Mouse (Mus musculus) liver, embryonic 11.5 days (tissue): Measurements from ENCODE around the gene Ubxn10. TPM values are rescaled to one million over a fixed set of nuclear protein-coding genes. Genes with fewer than 3 reads are reported as not detected.

Source experiments
- ATAC-seq: fragments of 200-750 bp; cut with Nextera tagmentation; replicated peaks from 2 replicates; pipeline ENCODE4 v1.8.0; 2017; ENCODE audit warnings: moderate number of reproducible peaks, mild to moderate bottlenecking, moderate TSS enrichment, moderate library complexity; ENCODE audit not compliant: low FRiP score
- DNase-seq: peaks from one replicate; pipeline ENCODE4 v3.0.0-alpha.2; 2017; ENCODE audit warnings: low spot score
- H3K27ac ChIP-seq: fragments of 300-500 bp; sonication (generic); 2 replicates; pipeline ENCODE4 v1.5.1; 2014; ENCODE audit warnings: mild to moderate bottlenecking, low read depth, low read length, control low read depth
- H3K27me3 ChIP-seq: fragments of 300-500 bp; sonication (generic); replicated peaks from 2 replicates; pipeline ENCODE4 v1.6.1; 2014; ENCODE audit warnings: low read length, mixed read lengths; ENCODE audit not compliant: control insufficient read depth, insufficient read depth
- H3K36me3 ChIP-seq: fragments of 300-500 bp; sonication (generic); 2 replicates; pipeline ENCODE4 v1.6.1; 2014; ENCODE audit warnings: mild to moderate bottlenecking, low read length, moderate library complexity, mixed read lengths; ENCODE audit not compliant: control insufficient read depth, insufficient read depth
- H3K4me1 ChIP-seq: fragments of 300-500 bp; sonication (generic); replicated peaks from 2 replicates; pipeline ENCODE4 v1.6.1; 2014; ENCODE audit warnings: low read length, mixed read lengths; ENCODE audit not compliant: control insufficient read depth, insufficient read depth
- H3K4me2 ChIP-seq: fragments of 300-500 bp; sonication (generic); 2 replicates; pipeline ENCODE4 v1.6.1; 2014; ENCODE audit warnings: mild to moderate bottlenecking, control low read depth, moderate library complexity
- H3K4me3 ChIP-seq: fragments of 300-500 bp; sonication (generic); 2 replicates; pipeline ENCODE4 v1.5.1; 2014; ENCODE audit warnings: low read depth, low read length, control low read depth
- H3K9ac ChIP-seq: fragments of 300-500 bp; sonication (generic); 2 replicates; pipeline ENCODE4 v1.6.1; 2014; ENCODE audit warnings: low read depth, low read length, control low read depth
- H3K9me3 ChIP-seq: fragments of 300-500 bp; sonication (generic); 2 replicates; pipeline ENCODE4 v1.6.1; 2016; ENCODE audit warnings: low read length, inconsistent platforms, mixed read lengths; ENCODE audit not compliant: control insufficient read depth
- WGBS: fragments of 180-500 bp; shearing (Covaris S2); extraction: QIAGEN DNeasy Blood & Tissue Kit; methylation state at CpG from one replicate; pipeline ENCODE4 v1.1.7; 2014; 5-methylcytosine and 5-hydroxymethylcytosine counted together
- polyA plus RNA-seq: library from polyadenylated mRNA; unstranded; fragments of >200 nt; fragmentation: Nextera tagmentation; extraction: Ambion mirVana; gene quantifications from 2 replicates; pipeline ENCODE4 v1.2.1, GENCODE M21; 2014

The Ubxn10 gene
- polyA plus RNA-seq: 0.48 and 0.74 TPM in 2 replicates

DNA sequence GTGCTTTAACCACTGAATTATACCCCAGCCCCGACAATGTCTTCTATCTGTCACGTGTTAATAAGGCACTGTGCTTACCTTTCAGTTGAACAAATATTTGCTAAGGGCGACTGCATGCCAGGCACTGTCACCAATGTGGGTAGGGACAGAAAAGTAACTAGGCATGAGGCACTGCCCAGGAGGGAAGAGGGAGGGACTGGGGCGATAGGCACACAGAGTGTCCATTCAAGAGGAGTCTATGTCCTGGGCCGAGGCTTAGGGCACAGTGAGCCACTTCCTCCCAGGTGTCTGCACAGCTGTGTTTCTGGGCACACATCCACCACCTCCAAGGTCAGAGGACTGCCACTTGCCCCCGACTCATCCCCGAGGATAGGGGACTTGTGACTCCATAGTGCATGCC is at the start of gene Ubxn10:
Gene Ubxn10 (minus strand): TSS at position 137 of the 400 bp plus-strand sequence.
- Histone ChIP-seq H3K27ac (no peak within 1 kb of the TSS), H3K36me3 (no peaks in the 10 kb centered on the region), H3K4me3 (no peak within 1 kb of the TSS), H3K4me2 (no peak within 1 kb of the TSS), H3K9ac (no peak within 1 kb of the TSS), H3K4me1 (no peaks in the 10 kb centered on the region), H3K27me3 (no peaks in the 10 kb centered on the region), H3K9me3 (no peaks in the 10 kb centered on the region)
- 65% methylated on average over 7 of the region's 7 CpGs for WGBS
- ATAC-seq (no peak), DNase-seq (no peak)

DNA sequence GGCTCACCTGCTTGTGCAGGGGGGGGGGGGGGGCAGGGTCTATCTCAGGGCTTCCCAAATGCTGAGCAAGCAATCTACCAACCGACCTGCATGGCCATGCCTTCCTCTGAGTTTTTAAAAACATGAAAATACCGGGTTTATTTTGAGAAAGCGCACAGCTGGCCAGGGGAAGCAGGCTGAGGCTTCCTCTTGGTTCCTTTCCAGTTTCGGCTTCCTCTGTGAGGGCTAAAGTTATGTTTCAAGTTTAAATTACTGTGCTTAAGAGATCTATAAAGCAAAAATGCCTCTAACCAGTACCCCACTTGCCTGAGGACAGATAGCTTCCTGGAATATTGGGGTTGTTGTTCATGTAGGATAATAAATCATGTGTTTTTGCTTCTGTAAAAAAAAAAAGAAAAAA is 49.2 kb upstream of the Ubxn10 start:
- Histone ChIP-seq H3K9ac (no peak overlapping the region), H3K4me1 (no peaks in the 10 kb centered on the region), H3K4me2 (no peak overlapping the region), H3K9me3 (no peaks in the 10 kb centered on the region), H3K36me3 (no peaks in the 10 kb centered on the region), H3K4me3 (no peak overlapping the region), H3K27ac (no peak overlapping the region), H3K27me3 (no peaks in the 10 kb centered on the region)
- 57% methylated on average over 4 of the region's 4 CpGs for WGBS
- DNase-seq: no peak
- ATAC-seq: no peak

DNA sequence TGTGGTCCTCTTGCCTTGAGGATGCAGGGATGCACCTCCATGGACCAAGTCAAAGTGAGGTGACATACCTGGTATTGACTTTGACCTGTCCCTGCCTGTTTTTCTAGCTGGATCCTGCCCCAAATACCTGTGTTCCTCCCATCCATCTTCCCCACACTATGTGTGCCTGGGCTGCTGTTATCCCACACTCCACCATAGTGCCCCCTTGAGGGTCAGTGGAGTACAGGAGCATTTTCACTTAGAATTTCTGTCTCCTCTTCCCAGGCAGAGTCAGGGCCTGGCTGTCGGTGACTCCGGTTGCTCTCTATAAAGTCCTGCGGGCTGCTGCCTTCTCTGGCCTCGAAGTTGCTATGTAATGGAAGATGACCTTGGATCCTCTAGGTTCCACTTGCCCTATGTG is 48.8 kb upstream of the Ubxn10 start:
- 47% methylated on average over 4 of the region's 4 CpGs for WGBS
- Histone ChIP-seq H3K9me3 (no peaks in the 10 kb centered on the region), H3K27ac (no peak overlapping the region), H3K9ac (no peak overlapping the region), H3K4me2 (no peak overlapping the region), H3K4me3 (no peak overlapping the region), H3K27me3 (no peaks in the 10 kb centered on the region), H3K4me1 (no peaks in the 10 kb centered on the region), H3K36me3 (no peaks in the 10 kb centered on the region)
- no peak for DNase-seq
- ATAC-seq: no peak

- ATAC-seq: no peak
- no peak overlapping the region for H3K4me2 ChIP-seq
- no peak overlapping the region for H3K9ac ChIP-seq
- H3K36me3 ChIP-seq: no peaks in the 10 kb centered on the region
- 81% methylated on average over 6 of the region's 6 CpGs for WGBS
- DNase-seq: no peak
- no peaks in the 10 kb centered on the region for H3K9me3 ChIP-seq
- no peak overlapping the region for H3K27ac ChIP-seq
- 0 out of 2 replicates have a peak, but pooled peaks cover 2% of the 10 kb centered on the region for H3K27me3 ChIP-seq
- H3K4me3 ChIP-seq: no peak overlapping the region
- no peaks in the 10 kb centered on the region for H3K4me1 ChIP-seq
Observed at GRCm38 (mm10) chr4:138782098-138782497, 45.1 kb upstream of the Ubxn10 start.

- Histone ChIP-seq H3K4me2 (no peak overlapping the region), H3K9ac (no peak overlapping the region), H3K27ac (no peak overlapping the region), H3K36me3 (no peaks in the 10 kb centered on the region), H3K4me1 (no peaks in the 10 kb centered on the region), H3K4me3 (no peak overlapping the region), H3K27me3 (0 out of 2 replicates have a peak, but pooled peaks cover 2% of the 10 kb centered on the region), H3K9me3 (no peaks in the 10 kb centered on the region)
- 78% methylated on average over 5 of the region's 5 CpGs for WGBS
- DNase-seq (no peak), ATAC-seq (no peak)
Observed at GRCm38 (mm10) chr4:138780300-138780699, 43.3 kb upstream of the Ubxn10 start.

- no peaks in the 10 kb centered on the region for H3K36me3 ChIP-seq
- 0 out of 2 replicates have a peak, but pooled peaks cover 2% of the 10 kb centered on the region for H3K27me3 ChIP-seq
- no peak overlapping the region for H3K4me3 ChIP-seq
- WGBS: 37% methylated on average over 20 of the region's 20 CpGs
- no peak overlapping the region for H3K9ac ChIP-seq
- H3K27ac ChIP-seq: no peak overlapping the region
- ATAC-seq: no peak
- no peak for DNase-seq
- no peak overlapping the region for H3K4me2 ChIP-seq
- H3K4me1 ChIP-seq: no peaks in the 10 kb centered on the region
- H3K9me3 ChIP-seq: no peaks in the 10 kb centered on the region
Observed at GRCm38 (mm10) chr4:138777417-138778407, 40.7 kb upstream of the Ubxn10 start.

- H3K36me3 ChIP-seq: no peaks in the 10 kb centered on the region
- no peak within 1 kb of the TSS for H3K4me2 ChIP-seq
- H3K4me1 ChIP-seq: no peaks in the 10 kb centered on the region
- ATAC-seq: no peak
- 71% methylated on average over 6 of the region's 6 CpGs for WGBS
- no peaks in the 10 kb centered on the region for H3K9me3 ChIP-seq
- H3K9ac ChIP-seq: no peak within 1 kb of the TSS
- H3K27ac ChIP-seq: no peak within 1 kb of the TSS
- 0 out of 2 replicates have a peak, but pooled peaks cover 2% of the 10 kb centered on the region for H3K27me3 ChIP-seq
- no peak for DNase-seq
- no peak within 1 kb of the TSS for H3K4me3 ChIP-seq
Observed at GRCm38 (mm10) chr4:138775435-138775834, 38.5 kb upstream of the Ubxn10 start, which contains the start of gene Pla2g2d. Gene Pla2g2d, plus strand, starts transcription at chr4:138775735.

- no peak overlapping the region for H3K27ac ChIP-seq
- 74% methylated on average over 5 of the region's 5 CpGs for WGBS
- no peaks in the 10 kb centered on the region for H3K9me3 ChIP-seq
- no peak overlapping the region for H3K4me2 ChIP-seq
- no peak for ATAC-seq
- H3K36me3 ChIP-seq: no peaks in the 10 kb centered on the region
- no peak for DNase-seq
- H3K4me3 ChIP-seq: no peak overlapping the region
- no peaks in the 10 kb centered on the region for H3K4me1 ChIP-seq
- H3K27me3 ChIP-seq: no peaks in the 10 kb centered on the region
- no peak overlapping the region for H3K9ac ChIP-seq
Observed at GRCm38 (mm10) chr4:138772386-138772785, 35.4 kb upstream of the Ubxn10 start.

GRCm38 (mm10) chr4:138771970-138772369 is 35.0 kb upstream of the Ubxn10 start:
- ATAC-seq (no peak), DNase-seq (no peak)
- H3K4me1 ChIP-seq: no peaks in the 10 kb centered on the region
- WGBS: 76% methylated on average over 10 of the region's 10 CpGs
- H3K4me3 ChIP-seq: no peak overlapping the region
- no peak overlapping the region for H3K4me2 ChIP-seq
- no peaks in the 10 kb centered on the region for H3K9me3 ChIP-seq
- H3K9ac ChIP-seq: no peak overlapping the region
- H3K27me3 ChIP-seq: no peaks in the 10 kb centered on the region
- H3K36me3 ChIP-seq: no peaks in the 10 kb centered on the region
- H3K27ac ChIP-seq: no peak overlapping the region
